Mouse (Mus musculus) CH12.LX (cell line): ENCODE data around the gene Ubr4. TPM values are rescaled to one million over a fixed set of nuclear protein-coding genes. Genes with fewer than 3 reads are reported as not detected.

Experiments
- DNase-seq: peaks from one replicate; pipeline ENCODE4 v3.0.0-alpha.2; 2013; ENCODE audit errors: extremely low read depth
- H3K27ac ChIP-seq: 2 replicates; pipeline ENCODE4 v1.5.1; 2012; ENCODE audit warnings: low read depth, mild to moderate bottlenecking, control low read depth, moderate library complexity; ENCODE audit not compliant: insufficient read depth
- H3K27me3 ChIP-seq: replicated peaks from 2 replicates; pipeline ENCODE3; 2012; ENCODE audit warnings: inconsistent platforms
- H3K36me3 ChIP-seq, 2 experiments: replicated peaks in 1 of 2; 2 replicates each; pipeline versions ENCODE3 to v1.6.1; 2012; ENCODE audit warnings: inconsistent platforms in 1 of 2, low read length in 1 of 2, mild to moderate bottlenecking in 1 of 2, mixed read lengths in 1 of 2, moderate library complexity in 1 of 2; ENCODE audit not compliant: control insufficient read depth in 1 of 2, insufficient read depth in 1 of 2
- H3K4me1 ChIP-seq, 2 experiments: 2 replicates each; pipeline ENCODE4 v1.6.1; 2012; ENCODE audit warnings: inconsistent platforms in 1 of 2, moderate library complexity in 1 of 2; ENCODE audit not compliant: insufficient read depth in 2 of 2, control insufficient read depth in 1 of 2
- H3K4me2 ChIP-seq: 2 replicates; pipeline ENCODE4 v1.6.1; 2012; ENCODE audit warnings: low read depth, mild to moderate bottlenecking, control low read depth; ENCODE audit not compliant: poor library complexity, insufficient read depth, severe bottlenecking
- H3K4me3 ChIP-seq, 3 experiments: fragments of 150-350 bp in 1 of 3; sonication (generic) in 1 of 3; replicated peaks in 1 of 3; 2 replicates each; pipeline versions ENCODE3 to v1.5.1; 2011 to 2012; ENCODE audit warnings: low read depth in 2 of 3, low read length in 2 of 3, mild to moderate bottlenecking in 2 of 3, moderate library complexity in 2 of 3, control low read depth in 1 of 3, improper control_type of control experiment in 1 of 3, inconsistent platforms in 1 of 3, mixed read lengths in 1 of 3; ENCODE audit not compliant: poor library complexity in 1 of 3
- H3K79me2 ChIP-seq: replicated peaks from 2 replicates; pipeline ENCODE4 v1.6.1; 2012; ENCODE audit warnings: mild to moderate bottlenecking, moderate library complexity; ENCODE audit not compliant: control insufficient read depth, poor library complexity, insufficient read depth, severe bottlenecking; ENCODE audit errors: extremely low read depth
- H3K9ac ChIP-seq: 2 replicates; pipeline ENCODE4 v1.6.1; 2012; ENCODE audit warnings: low read depth, mild to moderate bottlenecking, control low read depth, moderate library complexity; ENCODE audit not compliant: insufficient read depth
- H3K9me3 ChIP-seq: replicated peaks from 2 replicates; pipeline ENCODE3; 2012; ENCODE audit warnings: low read length, inconsistent platforms, mixed read lengths
- E2F4 ChIP-seq: IDR thresholded peaks from 2 replicates; pipeline ENCODE4 v1.6.1; 2011; ENCODE audit warnings: low read depth, low read length, improper control_type of control experiment; ENCODE audit not compliant: insufficient replicate concordance
- ELF1 ChIP-seq: IDR thresholded peaks from 2 replicates; pipeline ENCODE4 v1.6.1; 2014; ENCODE audit warnings: low read depth, mild to moderate bottlenecking, inconsistent platforms, low read length, improper control_type of control experiment
- EP300 ChIP-seq: IDR thresholded peaks from 2 replicates; pipeline ENCODE4 v1.6.1; 2011; ENCODE audit warnings: low read length, improper control_type of control experiment
- ETS1 ChIP-seq: conservative IDR thresholded peaks from 2 replicates; pipeline ENCODE4 v1.6.1; 2012; ENCODE audit warnings: low read depth, mild to moderate bottlenecking, inconsistent platforms, low read length, improper control_type of control experiment, moderate library complexity
- GABPA ChIP-seq: IDR thresholded peaks from 2 replicates; pipeline ENCODE4 v1.6.1; 2012; ENCODE audit warnings: low read depth, low read length, improper control_type of control experiment, inconsistent platforms; ENCODE audit not compliant: insufficient replicate concordance
- HCFC1 ChIP-seq: IDR thresholded peaks from 2 replicates; pipeline ENCODE4 v1.6.1; 2012; ENCODE audit warnings: low read depth, mild to moderate bottlenecking, inconsistent platforms, low read length, improper control_type of control experiment
- JUND ChIP-seq: conservative IDR thresholded peaks from 2 replicates; pipeline ENCODE4 v1.6.1; 2011; ENCODE audit warnings: low read depth, low read length, improper control_type of control experiment
- MXI1 ChIP-seq: IDR thresholded peaks from 2 replicates; pipeline ENCODE4 v1.6.1; 2011; ENCODE audit warnings: mild to moderate bottlenecking, low read depth, low read length, improper control_type of control experiment
- NELFE ChIP-seq: IDR thresholded peaks from 2 replicates; pipeline ENCODE4 v1.6.1; 2011; ENCODE audit warnings: low read depth, low read length, improper control_type of control experiment
- NRF1 ChIP-seq: IDR thresholded peaks from 2 replicates; pipeline ENCODE4 v1.6.1; 2014; ENCODE audit warnings: low read depth, mild to moderate bottlenecking, inconsistent platforms, low read length, improper control_type of control experiment, moderate library complexity
- POLR2A ChIP-seq: IDR thresholded peaks from 2 replicates; pipeline ENCODE4 v1.6.1; 2011; ENCODE audit warnings: low read depth, mild to moderate bottlenecking, improper control_type of control experiment, low read length
- RCOR1 ChIP-seq: conservative IDR thresholded peaks from 2 replicates; pipeline ENCODE4 v1.6.1; 2012; ENCODE audit warnings: low read depth, mild to moderate bottlenecking, inconsistent platforms, low read length, improper control_type of control experiment
- SIN3A ChIP-seq: IDR thresholded peaks from 2 replicates; pipeline ENCODE4 v1.6.1; 2012; ENCODE audit warnings: low read length, improper control_type of control experiment, inconsistent platforms
- SMC3 ChIP-seq: IDR thresholded peaks from 2 replicates; pipeline ENCODE4 v1.6.1; 2011; ENCODE audit warnings: low read depth, low read length, improper control_type of control experiment
- USF2 ChIP-seq: conservative IDR thresholded peaks from 2 replicates; pipeline ENCODE4 v1.6.1; 2011; ENCODE audit warnings: low read depth, low read length, improper control_type of control experiment
- ZMIZ1 ChIP-seq: IDR thresholded peaks from 2 replicates; pipeline ENCODE4 v1.6.1; 2012; ENCODE audit warnings: low read depth, mild to moderate bottlenecking, inconsistent platforms, low read length, improper control_type of control experiment
- ZNF384 ChIP-seq: IDR thresholded peaks from 2 replicates; pipeline ENCODE4 v1.6.1; 2012; ENCODE audit warnings: low read depth, low read length, improper control_type of control experiment, inconsistent platforms
- dilution Hi-C: fragments of 300-500 bp; cut with MboI; formaldehyde crosslinking; loops from 2 replicates; pipeline ENCODE4 v1.14.3; 2020; ENCODE audit warnings: low sequenced_read_pairs; ENCODE audit not compliant: extremely low pct_unique_long_range_greater_than_20kb, extremely low pct_ligation_motif_present
- in situ Hi-C: fragments of 300-500 bp; cut with MboI; formaldehyde crosslinking; loops from 3 replicates; pipeline ENCODE4 v1.14.3; 2019; ENCODE audit warnings: low sequenced_read_pairs, low pct_ligation_motif_present, low pct_unique_long_range_greater_than_20kb, mixed read lengths
- polyA plus RNA-seq: library from polyadenylated mRNA; unstranded; fragments of >175 nt; gene quantifications from 2 replicates; pipeline ENCODE4 v1.2.1, GENCODE M21; 2012; ENCODE audit warnings: low read depth; ENCODE audit not compliant: insufficient read length
- total RNA-seq, 2 experiments: library from RNA; depleted of rRNA; stranded (reverse); fragments of 300-350 nt in 1 of 2; fragments of >200 nt in 1 of 2; gene quantifications; 2 replicates each; pipeline ENCODE4 v1.2.3; 2012 to 2014

Ubr4 gene
- total and polyA plus RNA-seq, 3 experiments = 43.0 to 102 (median 90.8) TPM

GRCm38 (mm10) chr4:139506727-139507126, 154.3 kb downstream of the Ubr4 start:
- no peak overlapping the region for H3K9ac ChIP-seq
- peaks cover under 1 to 5% of the 10 kb centered on the region in 2 experiments for H3K4me1 ChIP-seq
- H3K36me3 ChIP-seq = no peaks in the 10 kb centered on the region
- no peaks in the 10 kb centered on the region for H3K79me2 ChIP-seq
- dilution Hi-C loops (no loop called here), in situ Hi-C loops (no loop called here)
- H3K27me3 ChIP-seq = peaks cover 20% of the 10 kb centered on the region
- H3K9me3 ChIP-seq = peaks cover 12% of the 10 kb centered on the region
- H3K4me2 ChIP-seq = no peak overlapping the region
- no peak overlapping the region for H3K27ac ChIP-seq
- TF ChIP-seq SIN3A (no peak), JUND (no peak), ZMIZ1 (no peak), SMC3 (no peak), MXI1 (no peak), ETS1 (no peak), ELF1 (no peak), GABPA (no peak), E2F4 (no peak), EP300 (no peak)
- no peak overlapping the region for H3K4me3 ChIP-seq
- no peak for DNase-seq

GRCm38 (mm10) chr4:139509069-139509468, 156.7 kb downstream of the Ubr4 start:
- no peak for TF ChIP-seq NRF1
- TF ChIP-seq USF2 = no peak
- TF ChIP-seq MXI1 = no peak
- TF ChIP-seq HCFC1 = no peak
- TF ChIP-seq NELFE = no peak
- no peak for TF ChIP-seq RCOR1
- no peak for TF ChIP-seq ZNF384
- TF ChIP-seq POLR2A = no peak
- TF ChIP-seq ELF1 = no peak
- TF ChIP-seq SIN3A = no peak
- peaks cover 43% of the 10 kb centered on the region for H3K27me3 ChIP-seq
- in situ Hi-C loops = no loop called here

More at GRCm38 (mm10) chr4:139509069-139509468, 156.7 kb downstream of the Ubr4 start:
- no peaks in the 10 kb centered on the region for H3K36me3 ChIP-seq
- no peak overlapping the region for H3K4me2 ChIP-seq
- dilution Hi-C loops = no loop called here
- no peak for DNase-seq
- H3K79me2 ChIP-seq = no peaks in the 10 kb centered on the region
- H3K4me1 ChIP-seq = peaks cover 4 to 17% of the 10 kb centered on the region in 2 experiments; a peak in 3 of 4 replicates
- peaks cover 19% of the 10 kb centered on the region for H3K9me3 ChIP-seq
- no peak overlapping the region for H3K27ac ChIP-seq
- H3K9ac ChIP-seq = no peak overlapping the region
- H3K4me3 ChIP-seq = no peak overlapping the region
